Mouse (Mus musculus): ENCODE results near the gene Olfr688. TPM values are rescaled to one million over a fixed set of nuclear protein-coding genes. Genes with fewer than 3 reads are reported as not detected.

Olfr688 gene
- polyA plus RNA-seq (2015; fragmentation: Nextera tagmentation; extraction: Ambion mirVana) = not detected in 2 replicates

GRCm38 (mm10) chr7:105287795-105288194, at the start of gene Olfr688:
Gene Olfr688, plus strand, starts transcription at chr7:105288095.

DNA sequence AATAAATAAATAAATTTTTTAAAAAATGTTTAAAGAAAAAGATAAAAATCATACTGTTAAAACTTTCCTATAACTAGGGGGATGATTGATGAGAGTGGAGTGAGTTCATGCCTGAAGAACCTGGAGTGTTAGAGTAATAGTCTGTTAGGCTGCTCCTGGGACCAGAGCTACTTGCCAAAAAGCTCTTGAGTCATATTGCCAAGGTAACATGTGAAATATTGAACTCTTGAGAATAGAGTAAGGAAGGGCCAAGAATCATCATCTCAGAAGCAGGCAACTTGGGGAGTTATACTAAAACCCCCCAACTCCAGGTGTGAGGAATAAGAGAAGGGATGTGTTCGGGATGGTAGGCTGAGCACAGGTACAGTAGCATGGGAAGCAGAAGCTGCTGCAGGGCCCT, 23.0 kb downstream of the Olfr688 start, which contains the start of gene Olfr689:
Olfr689 (plus strand) TSS at position 301 of the 400 bp plus-strand sequence.

GRCm38 (mm10) chr7:105334004-105334403, 46.1 kb downstream of the Olfr688 start, which contains the start of gene Olfr690:
Gene Olfr690, minus strand, starts transcription at chr7:105334104.

Other genes with a start within 250 kb of the Olfr688 start
- not detected in 2 replicates for gene Olfr677, start 236.7 kb upstream of the Olfr688 start, polyA plus RNA-seq (2015; fragmentation: Nextera tagmentation; extraction: Ambion mirVana)
- not detected in 2 replicates for gene Olfr678, start 223.6 kb upstream of the Olfr688 start, polyA plus RNA-seq (2015; fragmentation: Nextera tagmentation; extraction: Ambion mirVana)
- not detected in 2 replicates for gene Olfr679, start 206.9 kb upstream of the Olfr688 start, polyA plus RNA-seq (2015; fragmentation: Nextera tagmentation; extraction: Ambion mirVana)
- gene Olfr680-ps1, start 195.3 kb upstream of the Olfr688 start, polyA plus RNA-seq (2015; fragmentation: Nextera tagmentation; extraction: Ambion mirVana) = not detected in 2 replicates
- not detected in 2 replicates for gene Olfr681, start 171.3 kb upstream of the Olfr688 start, polyA plus RNA-seq (2015; fragmentation: Nextera tagmentation; extraction: Ambion mirVana)
- gene Olfr683, start 141.1 kb upstream of the Olfr688 start, polyA plus RNA-seq (2015; fragmentation: Nextera tagmentation; extraction: Ambion mirVana) = not detected in 2 replicates
- gene Olfr684, start 124.4 kb upstream of the Olfr688 start, polyA plus RNA-seq (2015; fragmentation: Nextera tagmentation; extraction: Ambion mirVana) = not detected in 2 replicates
- not detected in 2 replicates for gene Olfr685, start 102.1 kb upstream of the Olfr688 start, polyA plus RNA-seq (2015; fragmentation: Nextera tagmentation; extraction: Ambion mirVana)
- gene Olfr686, start 80.6 kb upstream of the Olfr688 start, polyA plus RNA-seq (2015; fragmentation: Nextera tagmentation; extraction: Ambion mirVana) = not detected in 2 replicates
- gene Olfr689, start 23.1 kb downstream of the Olfr688 start, polyA plus RNA-seq (2015; fragmentation: Nextera tagmentation; extraction: Ambion mirVana) = not detected in 2 replicates
- not detected in 2 replicates for gene Olfr690, start 46.0 kb downstream of the Olfr688 start, polyA plus RNA-seq (2015; fragmentation: Nextera tagmentation; extraction: Ambion mirVana)
- gene Olfr691, start 54.2 kb downstream of the Olfr688 start, polyA plus RNA-seq (2015; fragmentation: Nextera tagmentation; extraction: Ambion mirVana) = not detected in 2 replicates
- not detected in 2 replicates for gene Olfr692, start 80.1 kb downstream of the Olfr688 start, polyA plus RNA-seq (2015; fragmentation: Nextera tagmentation; extraction: Ambion mirVana)
- gene Gm5901, start 86.9 kb downstream of the Olfr688 start, polyA plus RNA-seq (2015; fragmentation: Nextera tagmentation; extraction: Ambion mirVana) = not detected in 2 replicates
- gene Fam160a2, start 112.0 kb downstream of the Olfr688 start, polyA plus RNA-seq (2015; fragmentation: Nextera tagmentation; extraction: Ambion mirVana) = 18.4 and 19.4 TPM in 2 replicates
- gene Cnga4, start 116.5 kb downstream of the Olfr688 start, polyA plus RNA-seq (2015; fragmentation: Nextera tagmentation; extraction: Ambion mirVana) = 0.08 TPM in 1 of 2 replicates, not detected in the other
- gene Cckbr, start 137.6 kb downstream of the Olfr688 start, polyA plus RNA-seq (2015; fragmentation: Nextera tagmentation; extraction: Ambion mirVana) = not detected in 2 replicates
- 86.4 and 116 TPM in 2 replicates for gene Cavin3, start 194.2 kb downstream of the Olfr688 start, polyA plus RNA-seq (2015; fragmentation: Nextera tagmentation; extraction: Ambion mirVana)